Mouse (Mus musculus): ENCODE measurements around the gene Clic4.

- no peak for TF ChIP-seq POLR2A (IDR thresholded peaks at IDR 0.05; ENCODE audit: control insufficient read depth, extremely low read depth, insufficient read depth, low read length, poor library complexity)
- no peak for TF ChIP-seq CTCF (IDR thresholded peaks at IDR 0.05; ENCODE audit: borderline replicate concordance, control insufficient read depth, extremely low read depth, insufficient read depth, low read length, poor library complexity)
Measured at GRCm38 (mm10) chr4:135313761-135314241, 41.2 kb upstream of the Clic4 start.

Data from thymus, adult 2 months (tissue).